Mouse (Mus musculus) bone marrow, adult 2 months (tissue): ENCODE measurements around the gene BC016579. TPM values are rescaled to one million over a fixed set of nuclear protein-coding genes. Genes with fewer than 3 reads are reported as not detected.
A peak's percentile ranks its signal among the peaks of the same experiment; 100 is the strongest.

Experiments
- H3K27ac ChIP-seq: fragments of 200-500 bp; 2 replicates; pipeline ENCODE4 v1.5.1; 2012; ENCODE audit warnings: low read depth, mild to moderate bottlenecking, control low read depth, inconsistent platforms, low read length; ENCODE audit not compliant: control insufficient read depth, poor library complexity, insufficient read depth
- H3K4me1 ChIP-seq: fragments of 200-500 bp; 2 replicates; pipeline ENCODE4 v1.6.1; 2011; ENCODE audit warnings: low read length; ENCODE audit not compliant: control insufficient read depth, insufficient read depth
- H3K4me3 ChIP-seq: fragments of 200-500 bp; replicated peaks from 2 replicates; pipeline ENCODE3; 2011; ENCODE audit warnings: mild to moderate bottlenecking, low read depth, low read length, control low read depth; ENCODE audit not compliant: control insufficient read depth
- CTCF ChIP-seq: fragments of 200-500 bp; IDR thresholded peaks from 2 replicates; pipeline ENCODE4 v1.5.1; 2011; ENCODE audit warnings: low read length, control low read depth; ENCODE audit not compliant: control insufficient read depth, insufficient read depth
- POLR2A ChIP-seq: fragments of 200-500 bp; IDR thresholded peaks from 2 replicates; pipeline ENCODE4 v1.6.1; 2011; ENCODE audit warnings: low read depth, mild to moderate bottlenecking, control low read depth, low read length, borderline replicate concordance; ENCODE audit not compliant: control insufficient read depth
- WGBS: fragments of 180-500 bp; shearing (Covaris S2); methylation state at CpG from one replicate; pipeline ENCODE4 v1.1.7; 2018; 5-methylcytosine and 5-hydroxymethylcytosine counted together
- polyA plus RNA-seq: library from polyadenylated mRNA; stranded (reverse); fragments of >200 nt; gene quantifications from 2 replicates; pipeline ENCODE4 v1.2.4, GENCODE M21; 2011; ENCODE audit warnings: low replicate concordance; ENCODE audit not compliant: missing spikeins, insufficient read depth, insufficient read length

BC016579 gene
- polyA plus RNA-seq, 1 experiment = 1.4 TPM

DNA sequence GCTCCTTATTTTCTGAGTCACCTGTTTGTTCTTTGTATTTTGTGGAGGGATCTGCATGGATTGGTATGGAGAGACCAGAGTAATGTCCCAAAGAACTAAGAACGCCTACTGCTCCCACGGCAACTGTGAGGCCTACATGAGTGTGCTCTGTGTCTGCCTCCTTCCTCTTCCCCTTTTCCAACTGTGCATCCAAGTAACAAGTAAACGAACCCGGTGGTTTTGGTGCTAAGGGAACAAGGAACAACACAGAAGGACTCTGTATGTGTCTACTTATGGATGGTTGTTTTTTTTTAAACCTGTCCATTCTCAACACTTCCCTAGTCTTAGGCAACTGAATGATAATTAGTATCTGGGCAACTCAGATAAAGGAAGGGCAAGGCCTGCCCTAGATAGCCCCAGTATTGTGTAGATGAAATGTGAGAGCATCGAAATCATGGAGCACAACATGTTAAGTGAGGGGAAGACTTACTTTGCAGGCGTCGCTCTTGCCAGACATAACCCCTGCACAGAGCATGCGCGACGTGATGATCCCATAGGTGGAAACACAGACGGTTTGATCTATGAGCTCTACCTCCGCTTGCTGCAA is 3.8 kb upstream of the BC016579 start:
- TF ChIP-seq POLR2A = no peak
- no peak for TF ChIP-seq CTCF
- H3K4me1 ChIP-seq = no peaks in the 10 kb centered on the region; the same call in 1 of the 2 replicates
- H3K4me3 ChIP-seq = no peak overlapping the region
- no peak overlapping the region for H3K27ac ChIP-seq
- WGBS = 56% methylated on average over 12 of the region's 12 CpGs

GRCm38 (mm10) chr16:45654465-45654864 is 597 bp upstream of the BC016579 start:
- no peak overlapping the region for H3K4me3 ChIP-seq
- H3K27ac ChIP-seq = no peak overlapping the region
- H3K4me1 ChIP-seq = no peaks in the 10 kb centered on the region; the same call in 1 of the 2 replicates
- WGBS = 80% methylated on average over 9 of the region's 9 CpGs
- TF ChIP-seq CTCF = no peak
- no peak for TF ChIP-seq POLR2A

DNA sequence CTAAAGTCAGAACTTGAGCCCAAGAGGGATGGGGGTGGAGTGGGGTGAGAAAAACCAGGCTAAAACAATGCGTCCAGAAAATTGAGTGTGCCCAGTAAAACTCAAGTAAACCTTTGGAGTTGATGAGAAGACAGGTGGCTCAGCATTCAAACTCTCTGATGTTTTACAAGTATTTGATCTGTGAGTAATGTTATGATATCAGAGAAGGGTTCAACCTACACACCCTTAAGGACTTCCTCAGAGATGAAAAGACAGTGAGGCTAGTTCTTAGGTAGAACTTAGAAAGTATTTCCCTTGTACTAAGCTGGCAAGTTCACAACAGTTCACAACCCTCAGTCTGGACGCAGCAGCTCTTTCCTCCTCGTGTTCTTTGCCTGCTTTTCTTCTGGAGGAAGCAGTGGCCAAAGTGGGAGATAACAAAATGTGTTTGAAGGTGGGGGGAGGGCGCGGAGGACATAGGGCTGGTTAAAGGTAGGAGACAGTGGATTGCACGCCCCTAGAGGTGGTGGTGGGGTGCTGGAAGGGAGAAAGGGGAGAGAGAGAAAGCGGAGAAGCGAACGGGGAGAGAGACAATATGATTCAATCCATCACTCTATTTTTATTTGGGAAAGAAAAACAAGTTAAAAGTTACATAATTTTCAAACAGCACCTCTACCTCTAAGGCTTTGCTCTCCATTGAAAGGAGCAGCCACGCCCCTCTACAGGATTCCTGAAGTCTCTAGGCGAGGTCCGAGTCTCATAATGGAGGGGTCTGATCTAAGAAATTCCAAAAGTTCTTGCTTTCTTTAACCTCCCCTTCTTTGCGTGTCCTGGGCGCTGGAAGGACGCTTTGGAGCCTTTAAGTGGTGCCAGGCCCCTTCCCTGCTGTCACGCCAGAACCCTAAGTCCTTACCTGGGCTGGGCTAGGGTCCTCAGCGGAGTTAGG is 597 bp downstream of the BC016579 start:
- WGBS = 15% methylated on average over 17 of the region's 17 CpGs
- no peak overlapping the region for H3K27ac ChIP-seq
- no peak for TF ChIP-seq POLR2A
- no peak for TF ChIP-seq CTCF
- H3K4me3 ChIP-seq = peak overlapping the region; percentile 12
- no peaks in the 10 kb centered on the region; the same call in 1 of the 2 replicates for H3K4me1 ChIP-seq

DNA sequence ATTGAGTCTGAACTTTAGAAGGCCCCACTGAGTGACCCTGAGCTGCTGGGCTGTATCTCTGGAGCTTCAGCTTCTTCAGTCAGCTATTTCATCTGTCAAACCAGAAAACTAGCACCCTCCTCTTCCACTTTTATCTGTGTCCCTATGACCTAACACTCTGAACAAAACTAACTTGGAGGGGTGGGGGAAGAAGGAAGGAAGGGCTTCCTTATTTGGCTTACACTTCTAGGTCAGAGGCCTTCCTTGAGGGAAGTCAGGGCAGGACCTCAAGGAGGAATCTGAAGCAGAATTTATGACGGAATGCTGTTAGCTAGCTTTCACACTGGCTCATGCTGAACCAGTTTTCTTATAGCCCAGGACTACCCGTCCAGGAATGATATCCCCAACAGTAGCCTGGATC is 2.4 kb downstream of the BC016579 start:
- Histone ChIP-seq H3K27ac (no peak overlapping the region), H3K4me1 (no peaks in the 10 kb centered on the region; the same call in 1 of the 2 replicates), H3K4me3 (no peak overlapping the region)
- TF ChIP-seq POLR2A (no peak), CTCF (no peak)
- WGBS = 45% methylated on average over 2 of the region's 2 CpGs

DNA sequence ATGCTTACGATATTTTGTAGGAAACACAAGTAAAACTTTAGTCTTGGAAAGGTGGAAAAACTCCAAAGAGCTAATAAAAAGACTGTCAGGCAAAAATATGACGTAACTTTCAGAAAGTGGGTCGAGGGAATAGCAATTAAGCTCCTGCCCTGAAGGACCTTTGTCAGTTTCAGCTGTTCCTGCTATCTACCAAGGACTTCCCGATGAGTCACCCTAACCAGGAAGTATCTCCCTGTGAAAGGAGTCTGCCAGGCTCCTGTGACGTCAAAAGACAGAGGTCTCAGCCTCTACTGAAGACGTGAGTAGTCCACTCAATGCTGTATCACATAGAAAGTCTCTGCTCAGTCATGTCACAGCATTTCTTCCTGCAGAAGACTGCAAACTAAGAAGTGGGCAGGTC is 9.5 kb downstream of the BC016579 start:
- no peak overlapping the region for H3K4me3 ChIP-seq
- WGBS = 31% methylated on average over 6 of the region's 6 CpGs

DNA sequence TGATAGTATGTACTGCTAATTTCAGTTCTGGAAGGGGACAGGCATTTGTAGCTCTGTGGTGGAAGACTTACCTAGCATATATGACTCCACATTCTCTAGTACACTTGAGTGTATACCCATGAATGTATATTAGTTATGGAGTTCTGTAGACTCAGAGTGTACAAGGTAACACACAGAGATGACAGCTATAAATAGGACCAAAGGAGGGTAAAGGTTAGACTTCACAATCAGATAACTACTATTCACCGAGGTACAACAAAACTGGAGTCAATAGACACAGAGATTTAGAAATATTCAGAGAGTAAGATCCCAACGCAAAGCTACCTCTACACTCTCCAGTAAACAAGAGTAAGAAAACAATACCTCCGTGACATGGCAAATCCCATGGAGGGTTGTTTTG is 9.9 kb downstream of the BC016579 start:
- Histone ChIP-seq H3K4me3 (no peak overlapping the region), H3K27ac (no peak overlapping the region), H3K4me1 (no peaks in the 10 kb centered on the region)
- 80% methylated on average over 3 of the region's 3 CpGs for WGBS
- TF ChIP-seq POLR2A = no peak
- no peak for TF ChIP-seq CTCF

More for the DNA sequence above, 9.5 kb downstream of the BC016579 start:
- no peaks in the 10 kb centered on the region for H3K4me1 ChIP-seq
- no peak overlapping the region for H3K27ac ChIP-seq
- TF ChIP-seq CTCF (no peak), POLR2A (no peak)

GRCm38 (mm10) chr16:45641301-45641700 is 12.6 kb downstream of the BC016579 start:
- H3K4me1 ChIP-seq = no peaks in the 10 kb centered on the region
- H3K27ac ChIP-seq = no peak overlapping the region
- WGBS = 63% methylated on average over 3 of the region's 3 CpGs
- TF ChIP-seq POLR2A = no peak
- H3K4me3 ChIP-seq = no peak overlapping the region

DNA sequence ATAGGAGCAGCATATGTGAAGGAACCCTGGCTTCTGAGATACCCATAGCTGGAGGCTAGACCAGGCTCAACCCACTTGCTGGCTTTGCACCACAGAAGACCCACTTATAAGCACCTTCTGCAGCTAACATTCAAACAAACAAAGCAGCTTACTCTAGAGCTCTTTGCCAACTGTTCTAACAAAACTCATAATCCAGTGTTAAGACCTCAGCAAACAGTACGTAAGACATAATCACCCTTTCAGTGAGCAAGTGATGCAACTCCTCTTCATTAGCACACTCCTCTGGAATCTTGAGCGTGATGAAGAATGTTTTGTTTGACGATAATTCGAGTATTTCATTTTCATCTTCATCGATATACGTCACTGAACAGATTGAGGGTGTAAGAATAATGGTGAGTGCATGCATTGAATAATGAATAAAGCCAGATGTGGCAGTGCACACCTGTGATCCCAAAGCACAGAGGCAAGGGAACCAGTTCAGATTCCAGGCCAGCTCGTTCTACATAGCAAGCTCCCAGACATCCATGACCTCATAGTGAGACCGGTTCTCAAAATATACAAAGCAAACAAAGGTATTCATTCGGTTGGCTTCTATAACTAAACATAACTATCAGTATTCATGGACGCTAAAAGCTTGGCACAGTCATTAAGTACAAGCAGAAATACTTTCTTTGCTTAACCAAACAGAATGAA is 13.7 kb downstream of the BC016579 start:
- no peaks in the 10 kb centered on the region for H3K4me1 ChIP-seq
- WGBS = 87% methylated on average over 10 of the region's 10 CpGs
- no peak overlapping the region for H3K4me3 ChIP-seq
- H3K27ac ChIP-seq = no peak overlapping the region
- no peak for TF ChIP-seq POLR2A
- no peak for TF ChIP-seq CTCF
